Mouse (Mus musculus) right cerebral cortex, adult 2 months (tissue): ENCODE data around the gene Bcas3.
"Not testable (repeated sequence)": the region's sequence is repeated elsewhere in the genome, so short reads cannot be mapped to it uniquely, and the experiment has no call there.

ENCODE experiments used
- DNase-seq, 2 experiments: peaks; one replicate each; pipeline ENCODE4 v3.0.0; 2021 to 2022; ENCODE audit warnings: low spot score in 2 of 2

Bcas3 gene

GRCm38 (mm10) chr11:85712026-85712804 is 359.2 kb downstream of the Bcas3 start:
- DNase-seq = no peak

- no peak for DNase-seq
These were observed 360.2 kb downstream of the Bcas3 start for GRCm38 (mm10) chr11:85712860-85713813.

DNA sequence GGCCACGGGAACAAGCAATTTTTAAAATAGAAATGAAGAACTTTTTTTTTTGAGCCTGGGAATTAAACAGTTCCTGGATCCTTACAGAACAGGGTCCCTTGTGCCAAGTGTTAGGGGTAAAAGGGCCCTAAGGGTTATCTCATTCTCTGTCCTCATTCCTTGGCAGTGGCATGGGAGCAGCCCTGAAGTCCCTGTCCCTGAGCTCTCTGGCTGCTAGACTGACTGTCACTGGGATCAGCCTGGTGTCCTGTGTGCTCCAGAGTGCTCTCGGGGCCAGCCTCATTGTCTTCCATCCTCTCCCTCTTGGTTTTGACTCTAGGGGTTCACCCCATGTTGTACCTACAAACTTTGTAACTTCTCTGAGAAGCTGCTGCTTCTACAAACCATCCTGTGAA is 360.8 kb downstream of the Bcas3 start:
- DNase-seq = no peak

GRCm38 (mm10) chr11:85714312-85714931 is 361.5 kb downstream of the Bcas3 start:
- no peak for DNase-seq

DNA sequence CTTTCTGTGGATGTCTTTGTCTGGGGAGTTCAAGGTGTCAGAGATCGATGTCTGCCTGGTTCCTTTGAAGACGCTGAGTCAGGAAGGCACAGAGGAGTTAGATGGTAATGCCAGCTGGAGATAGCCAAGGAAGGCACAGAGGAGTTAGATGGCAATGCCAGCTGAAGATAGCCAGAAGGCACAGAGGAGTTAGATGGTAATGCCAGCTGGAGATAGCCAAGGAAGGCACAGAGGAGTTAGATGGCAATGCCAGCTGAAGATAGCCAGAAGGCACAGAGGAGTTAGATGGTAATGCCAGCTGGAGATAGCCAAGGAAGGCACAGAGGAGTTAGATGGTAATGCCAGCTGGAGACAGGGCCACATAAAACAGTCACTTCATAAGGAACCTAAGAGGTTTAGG is 363.8 kb downstream of the Bcas3 start:
- not testable (repeated sequence) for DNase-seq

DNA sequence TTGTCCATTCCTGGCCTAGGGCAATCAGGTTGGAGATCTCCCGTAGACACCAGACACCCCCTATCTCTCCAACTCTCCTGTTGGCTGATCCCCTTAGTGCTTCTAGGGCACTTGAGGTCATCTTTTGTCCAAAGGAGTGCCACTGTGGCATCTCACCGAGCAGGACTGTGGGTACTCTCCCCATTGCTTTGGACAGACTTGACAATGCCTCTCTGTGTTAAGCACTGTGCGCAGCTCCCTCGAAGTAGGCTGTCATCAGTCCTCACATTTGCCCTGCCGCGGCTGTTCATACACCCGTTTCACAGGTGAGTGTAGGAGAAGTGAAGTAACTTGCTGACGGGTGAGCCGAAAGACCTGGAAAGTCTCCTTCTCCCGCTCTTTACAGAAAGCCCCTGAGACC is 366.1 kb downstream of the Bcas3 start:
- DNase-seq = no peak

- no peak for DNase-seq
These were observed 366.8 kb downstream of the Bcas3 start for GRCm38 (mm10) chr11:85719766-85720165.

- DNase-seq = no peak
These were observed 367.4 kb downstream of the Bcas3 start for GRCm38 (mm10) chr11:85720269-85720773.

DNA sequence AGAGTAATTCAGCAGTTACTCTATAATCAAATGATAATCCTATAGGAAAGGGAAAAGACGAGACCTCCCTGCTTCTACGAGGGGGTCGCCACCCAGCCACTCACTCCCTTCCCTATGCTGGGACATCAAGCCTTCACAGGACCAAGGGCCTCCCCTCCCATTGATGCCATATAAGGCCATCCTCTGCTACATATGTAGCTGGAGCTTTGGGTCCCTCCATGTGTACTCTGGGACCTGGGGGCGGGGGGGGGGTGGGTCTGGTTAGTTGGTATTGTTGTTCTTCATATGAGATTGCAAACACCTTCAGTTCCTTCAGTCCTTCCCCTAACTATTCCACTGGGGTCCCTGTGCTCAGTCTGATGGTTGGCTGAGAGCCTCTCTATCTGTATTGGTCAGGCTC is 369.0 kb downstream of the Bcas3 start:
- DNase-seq = no peak

GRCm38 (mm10) chr11:85724159-85724558 is 371.2 kb downstream of the Bcas3 start:
- DNase-seq = no peak

- DNase-seq = no peak
These were observed 376.8 kb downstream of the Bcas3 start for GRCm38 (mm10) chr11:85729725-85730124.

- no peak for DNase-seq
These were observed 379.6 kb downstream of the Bcas3 start for GRCm38 (mm10) chr11:85732462-85733012.

GRCm38 (mm10) chr11:85733577-85733976 is 380.6 kb downstream of the Bcas3 start:
- no peak for DNase-seq

GRCm38 (mm10) chr11:85734317-85735211 is 381.6 kb downstream of the Bcas3 start:
- DNase-seq = peak; percentile 27

GRCm38 (mm10) chr11:85737227-85737626 is 384.3 kb downstream of the Bcas3 start:
- DNase-seq = no peak

DNA sequence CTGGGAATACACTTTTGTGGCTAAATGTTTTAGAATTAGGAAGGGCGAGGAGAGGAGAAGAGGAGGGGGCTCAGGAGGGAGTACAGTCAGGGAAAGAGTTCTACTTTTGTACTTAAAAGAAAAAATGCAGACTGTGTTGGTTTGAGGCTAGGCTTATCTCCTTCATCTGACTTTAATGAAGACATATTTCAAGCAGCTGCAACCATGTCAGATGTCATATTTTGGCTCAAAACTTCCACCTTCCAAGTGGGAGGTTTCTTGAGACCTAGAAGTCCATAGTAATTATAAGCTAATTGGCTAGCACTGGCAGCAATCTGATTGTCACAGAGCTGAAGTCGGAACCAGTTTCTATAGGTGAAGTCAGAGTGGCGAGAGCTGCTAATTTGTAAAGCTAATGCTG is 384.9 kb downstream of the Bcas3 start:
- DNase-seq = no peak

- no peak for DNase-seq
These were observed 385.6 kb downstream of the Bcas3 start for GRCm38 (mm10) chr11:85738585-85738984.

- DNase-seq = peak; percentile 32 to 46
These were observed 386.5 kb downstream of the Bcas3 start for GRCm38 (mm10) chr11:85739266-85739977.

DNA sequence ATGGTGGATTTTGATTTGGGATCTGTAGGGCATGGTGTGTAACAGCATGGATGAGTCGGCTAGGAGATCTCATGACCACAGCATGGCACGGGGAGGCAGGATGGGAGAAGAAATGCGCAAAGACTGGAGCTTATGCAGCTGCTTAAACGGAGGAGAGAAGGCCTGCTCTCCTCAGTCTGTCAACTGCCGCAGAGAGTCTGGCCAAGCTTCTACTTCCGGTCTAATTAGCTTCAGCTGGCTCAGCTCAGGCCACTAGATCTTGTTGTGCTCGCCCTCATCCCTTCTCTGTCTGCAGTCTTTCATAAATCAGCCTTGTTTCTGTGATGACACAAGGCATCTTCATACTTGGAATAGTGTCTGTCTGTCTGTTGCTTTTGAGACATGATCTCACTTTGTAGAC is 393.4 kb downstream of the Bcas3 start:
- DNase-seq = no peak

DNA sequence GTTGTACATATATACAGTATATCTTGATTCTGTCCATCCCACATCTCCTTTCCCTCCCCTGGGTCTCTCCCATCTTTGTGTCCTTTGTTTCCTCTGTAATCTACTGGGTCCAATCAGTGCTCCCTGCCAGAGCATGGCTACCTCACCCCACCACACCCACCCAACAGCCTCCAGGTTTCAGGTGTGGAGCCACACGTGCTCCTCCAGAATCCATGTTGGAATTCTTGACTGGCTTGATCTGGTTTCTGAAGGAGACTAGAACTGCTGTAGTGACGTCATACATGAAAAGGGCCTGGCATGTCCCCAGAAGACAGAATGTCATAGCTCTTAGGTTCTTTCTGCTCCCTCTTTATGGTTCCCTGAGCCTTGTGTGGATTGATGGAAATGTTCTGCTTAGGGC is 395.9 kb downstream of the Bcas3 start:
- no peak for DNase-seq
